Mouse (Mus musculus) urinary bladder, adult 18-20 months (tissue): ENCODE results near the gene Jmjd4.
A peak's percentile ranks its signal among the peaks of the same experiment; 100 is the strongest.

ENCODE experiments used
- DNase-seq, 2 experiments: peaks; one replicate each; pipeline ENCODE4 v3.0.0; 2022; ENCODE audit warnings: low spot score in 2 of 2, mixed read lengths in 2 of 2

The Jmjd4 gene

DNA sequence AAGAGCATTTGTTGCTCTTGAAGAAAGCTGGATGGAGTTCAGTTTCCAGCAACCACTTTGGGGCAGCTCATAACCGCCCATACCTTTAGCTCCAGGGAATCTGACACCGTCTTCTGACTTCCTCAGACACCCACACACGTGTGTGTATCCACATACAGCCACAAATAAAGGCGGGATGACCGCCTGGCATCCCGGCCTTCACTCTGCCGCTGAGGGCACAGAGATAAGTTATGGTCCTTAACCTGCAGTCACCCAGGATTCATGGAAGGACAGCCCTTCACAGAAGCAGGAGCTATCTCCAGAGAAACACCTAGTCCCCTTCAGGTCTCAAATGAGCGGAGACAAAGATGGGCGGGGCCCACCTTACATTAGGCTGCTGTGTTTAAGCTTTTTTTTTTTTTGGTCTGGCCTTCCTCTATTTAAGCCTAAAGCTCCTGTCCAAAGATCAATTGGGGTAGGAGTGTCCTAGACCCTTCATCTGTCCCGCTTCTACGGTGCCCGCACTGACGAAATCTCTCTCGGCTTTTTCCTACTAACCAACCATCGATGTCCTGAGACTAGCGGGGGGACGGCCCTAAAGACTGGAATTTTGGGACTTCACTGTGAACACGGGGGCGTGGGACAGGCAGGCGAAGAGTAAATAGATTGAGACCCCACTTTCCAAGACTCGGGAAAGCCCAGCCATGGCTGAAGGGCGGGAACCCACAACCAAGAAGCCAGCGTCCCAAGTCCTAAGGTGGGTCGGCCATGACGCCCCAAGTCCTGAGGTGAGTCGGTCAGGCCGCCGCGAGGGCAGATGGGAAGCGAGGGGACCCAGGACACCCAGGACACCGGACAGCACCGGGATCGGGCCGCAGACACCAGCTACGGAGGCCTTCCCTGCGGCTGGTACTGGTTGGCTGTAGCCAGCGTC lies 21.8 kb downstream of the Jmjd4 start:
- peak in 1 of 2 experiments; percentile 18 for DNase-seq

DNA sequence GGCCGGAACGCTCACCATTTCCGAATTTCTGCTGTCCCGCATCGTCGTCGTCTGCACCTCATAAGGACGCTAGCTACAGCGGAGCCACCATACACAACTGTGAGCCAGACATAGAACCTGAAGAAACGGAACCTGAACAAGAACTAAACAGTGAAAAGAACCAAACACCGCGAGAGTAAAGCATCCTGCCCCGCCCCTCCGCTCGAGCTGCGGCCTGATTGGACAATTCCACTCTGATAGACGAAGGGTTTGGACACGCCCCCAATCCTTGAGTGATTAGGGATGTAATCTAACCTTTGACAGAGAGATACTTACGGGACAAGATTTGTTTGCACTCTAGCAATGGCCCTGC lies 22.5 kb downstream of the Jmjd4 start, which contains the start of gene Zfp867:
TSS of gene Zfp867 (minus strand) at position 149 of the 352 bp plus-strand sequence.
- DNase-seq: peak; percentile 85 to 86

DNA sequence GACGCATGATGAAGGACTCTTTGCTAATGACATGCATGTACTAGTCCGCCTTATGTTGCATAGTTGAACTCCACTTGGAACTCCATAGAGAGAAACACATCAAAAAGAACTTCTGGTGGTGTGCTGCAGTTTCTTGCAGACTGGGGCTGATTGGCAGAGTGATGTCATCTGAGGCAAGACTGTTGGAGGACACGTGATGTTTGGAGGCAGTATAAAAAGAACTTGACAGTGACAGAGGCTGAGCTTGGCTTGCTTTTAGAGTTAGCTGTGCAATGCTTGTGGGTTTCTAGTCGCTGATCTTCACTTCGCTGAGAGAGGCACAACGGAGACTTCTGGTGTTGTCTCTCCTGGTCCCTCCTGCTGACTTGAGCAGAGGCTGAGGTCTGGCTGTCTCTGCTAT lies 27.4 kb downstream of the Jmjd4 start:
- no peak for DNase-seq

DNA sequence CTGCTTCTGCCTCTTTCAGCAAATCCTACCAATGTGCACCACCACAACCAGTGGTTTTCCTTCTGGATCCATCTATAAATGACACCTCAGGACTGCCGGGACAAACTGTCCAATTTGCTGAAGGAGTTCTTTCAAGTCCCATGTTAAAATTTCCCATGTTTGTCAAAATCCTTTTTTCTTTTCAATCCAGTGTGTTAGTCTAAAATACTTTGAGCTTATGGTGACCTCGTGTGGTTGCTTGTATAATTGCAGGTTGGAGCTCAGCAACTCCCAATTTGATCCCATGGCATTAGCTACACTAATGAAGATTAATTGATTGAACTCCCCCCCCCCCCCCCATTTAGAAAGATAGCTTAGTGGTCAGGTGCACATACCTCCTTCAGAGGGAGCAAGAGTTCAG lies 33.4 kb downstream of the Jmjd4 start:
- DNase-seq: peak in 1 of 2 experiments; percentile 8

DNA sequence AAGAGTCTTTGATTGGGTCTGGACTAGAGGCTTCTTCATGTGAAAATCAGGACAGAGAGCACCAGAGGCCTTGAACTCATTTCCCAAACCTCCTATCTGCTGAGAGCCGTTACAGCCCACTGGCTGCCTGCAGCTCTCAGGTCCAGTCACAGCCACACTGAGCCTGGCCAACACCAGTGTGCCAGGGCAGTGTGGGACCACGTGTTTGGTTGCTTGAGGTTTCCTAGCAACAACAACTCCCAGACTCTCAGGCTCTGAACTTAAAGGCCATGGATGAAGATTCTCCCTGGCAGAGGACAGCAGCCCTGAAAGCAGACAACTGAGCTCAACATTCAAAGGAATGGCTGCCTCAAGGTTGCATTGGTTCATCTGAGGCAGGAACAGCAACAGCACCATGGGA lies 35.8 kb downstream of the Jmjd4 start:
- DNase-seq: no peak

DNA sequence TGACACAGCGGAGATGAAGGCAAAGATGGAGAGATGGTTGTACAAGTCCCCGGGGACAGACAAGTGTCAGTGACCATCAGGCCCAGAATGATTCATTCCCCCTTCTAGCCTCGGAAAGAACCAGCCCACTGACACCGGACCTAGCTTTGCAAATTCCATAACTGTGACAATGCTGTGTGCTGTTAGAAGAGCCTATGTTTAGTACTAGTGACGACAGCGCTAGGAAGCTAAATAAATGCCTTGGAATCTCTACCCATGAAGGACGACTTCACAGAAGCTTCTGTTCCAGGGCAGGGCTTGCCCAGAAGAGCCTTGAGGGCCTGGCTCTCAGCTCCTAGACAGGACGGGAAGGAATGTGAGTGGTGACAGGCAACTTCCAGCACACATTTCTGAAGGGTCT lies 36.4 kb downstream of the Jmjd4 start:
- no peak for DNase-seq

DNA sequence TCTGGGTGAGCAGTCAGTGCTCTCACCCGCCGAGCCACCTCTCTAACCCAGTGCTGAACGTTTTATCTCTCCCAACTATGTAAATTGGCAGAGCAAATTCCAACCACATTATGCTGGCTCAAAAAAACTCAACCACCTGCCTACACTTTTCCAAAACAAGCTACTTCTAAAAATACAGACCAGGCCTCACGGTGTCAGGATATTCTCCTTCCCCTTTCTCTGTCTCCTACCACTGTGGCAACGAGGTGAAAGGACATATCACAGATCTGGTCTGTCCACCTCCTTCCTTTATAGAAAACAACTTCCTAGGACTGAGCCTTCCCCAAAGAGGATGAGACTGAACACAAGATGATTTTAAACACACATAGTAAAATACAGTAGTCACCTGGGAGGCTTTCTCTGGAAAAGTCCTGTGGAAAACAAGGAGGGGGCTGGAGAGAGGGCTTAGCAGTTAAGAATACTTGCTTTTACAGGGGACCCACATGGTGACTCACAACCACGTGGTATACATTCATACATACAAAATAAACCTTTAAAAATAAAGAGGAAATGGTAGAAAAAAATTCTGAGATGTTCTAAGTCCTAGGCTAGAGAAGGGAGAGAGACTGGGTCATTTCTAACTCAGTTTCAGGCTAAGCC lies 46.9 kb downstream of the Jmjd4 start:
- DNase-seq: no peak

DNA sequence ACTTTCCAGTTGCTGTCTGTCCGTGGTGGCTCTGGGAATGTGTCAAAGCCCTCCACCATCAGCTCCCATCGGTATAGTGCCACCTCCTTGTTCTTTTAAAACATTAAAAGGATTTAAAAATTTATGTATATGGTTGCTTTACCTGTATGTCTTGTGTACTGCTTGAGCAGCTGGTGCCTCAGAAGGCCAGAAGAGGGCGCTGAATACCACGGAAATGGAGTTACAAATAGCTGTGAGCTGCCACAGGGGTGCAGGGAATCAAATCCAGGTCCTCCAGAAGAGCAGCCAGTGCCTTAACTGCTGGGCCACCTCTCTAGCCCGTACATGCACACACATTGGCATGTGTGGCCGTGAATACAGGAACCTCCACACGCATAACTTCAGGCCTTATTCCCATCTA lies 47.9 kb downstream of the Jmjd4 start:
- no peak for DNase-seq

DNA sequence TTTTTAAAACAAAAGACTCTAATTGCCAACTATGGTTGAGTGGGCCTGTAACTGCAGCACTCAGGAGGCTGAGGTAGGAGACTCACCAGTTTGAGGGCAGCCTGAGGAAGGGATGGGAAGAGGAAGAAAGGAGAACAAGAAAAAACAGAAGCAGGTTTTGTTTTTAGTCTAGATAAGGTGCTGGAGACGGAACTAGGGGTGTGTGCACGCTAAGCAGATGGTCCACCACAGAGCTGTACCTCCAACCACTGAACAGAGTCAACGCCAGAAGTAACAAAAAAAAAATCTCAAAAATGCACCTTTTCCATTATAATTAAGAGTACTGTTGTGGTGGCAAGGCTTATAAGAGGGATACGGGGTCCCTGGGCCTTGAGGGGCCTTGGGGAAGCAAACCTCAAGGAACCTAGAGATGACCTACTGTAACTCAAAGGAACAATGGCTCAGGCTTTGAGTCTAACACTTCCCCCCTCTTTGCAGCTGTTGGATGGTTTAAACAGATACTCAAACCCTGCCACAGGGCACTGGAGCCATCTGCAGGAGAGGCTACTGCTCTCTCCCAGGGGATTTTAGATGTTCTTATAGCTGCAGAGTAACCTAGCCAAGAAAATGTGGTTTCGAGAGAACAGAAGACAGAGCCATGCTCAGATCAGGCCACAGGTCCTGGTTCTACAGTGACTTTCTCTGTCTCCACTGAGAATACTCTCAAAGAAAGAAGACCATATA lies 52.3 kb downstream of the Jmjd4 start:
- no peak for DNase-seq

DNA sequence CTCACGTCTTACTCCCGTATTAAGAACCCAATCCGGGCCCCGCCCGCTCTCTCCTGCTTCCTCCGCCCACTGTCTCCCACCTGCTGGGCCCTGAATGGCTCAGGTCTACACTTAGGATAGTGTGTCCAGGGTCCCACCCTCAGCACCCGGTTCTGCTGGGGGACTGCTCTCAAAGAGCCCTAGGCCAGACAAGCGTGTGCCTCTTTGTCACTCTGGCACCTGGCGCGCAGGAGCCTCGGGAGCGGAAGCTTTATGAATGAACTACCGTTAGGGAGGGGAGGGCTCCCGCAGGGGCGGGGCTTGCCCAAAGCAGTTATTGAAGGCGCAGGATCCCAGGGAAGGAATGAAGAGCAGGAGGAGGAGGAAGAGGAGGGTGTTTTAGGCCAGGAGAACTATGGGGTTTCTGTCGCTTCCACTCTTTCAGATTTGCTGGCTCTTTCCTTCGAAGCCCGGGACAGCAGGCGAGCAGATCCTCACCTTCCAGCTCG lies 55.5 kb downstream of the Jmjd4 start:
- DNase-seq: peak; percentile 33 to 53

DNA sequence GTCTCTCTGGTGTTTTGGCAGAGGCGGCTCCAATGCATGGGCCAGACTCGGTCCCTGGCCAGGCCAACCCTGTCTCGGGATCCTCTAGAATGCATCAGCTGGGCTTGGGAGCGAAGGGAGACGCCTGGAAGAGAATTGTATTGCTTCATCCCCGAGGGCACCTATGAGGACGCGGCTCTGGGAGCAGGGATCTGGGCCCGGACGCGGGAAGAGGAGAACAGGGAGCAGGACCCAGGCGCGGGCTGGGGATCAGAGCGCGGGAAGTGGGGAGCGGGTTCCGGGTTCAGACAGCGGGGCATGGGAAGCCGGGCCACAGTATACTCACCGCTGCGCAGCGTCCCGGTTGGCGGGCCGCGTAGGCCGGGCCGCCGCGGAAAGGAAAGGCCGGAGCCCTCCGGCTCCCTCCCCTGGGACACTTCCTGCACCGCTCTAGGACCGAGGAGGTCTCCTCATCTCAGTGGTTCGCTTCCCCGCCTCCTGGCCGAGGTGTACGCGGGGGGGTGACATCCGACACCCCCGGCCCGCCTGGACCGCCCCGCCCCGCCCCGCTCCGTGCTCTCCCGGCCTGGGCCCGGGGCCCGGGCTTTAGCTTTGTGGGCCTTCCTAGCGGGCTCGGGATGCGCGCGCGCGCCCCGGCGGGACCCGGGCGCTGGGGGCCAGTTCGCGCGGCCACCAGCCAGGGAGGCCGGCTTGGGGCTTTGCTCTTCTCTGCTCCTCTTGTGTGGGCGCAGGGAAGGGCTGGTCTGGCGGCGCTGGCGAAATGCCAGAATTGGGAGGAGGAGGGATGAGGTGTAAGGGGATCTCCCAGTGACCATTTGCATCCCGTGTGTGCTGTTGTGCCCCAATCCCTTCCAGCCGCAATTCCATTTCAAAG lies 56.2 kb downstream of the Jmjd4 start:
- DNase-seq: peak; percentile 78 to 85

DNA sequence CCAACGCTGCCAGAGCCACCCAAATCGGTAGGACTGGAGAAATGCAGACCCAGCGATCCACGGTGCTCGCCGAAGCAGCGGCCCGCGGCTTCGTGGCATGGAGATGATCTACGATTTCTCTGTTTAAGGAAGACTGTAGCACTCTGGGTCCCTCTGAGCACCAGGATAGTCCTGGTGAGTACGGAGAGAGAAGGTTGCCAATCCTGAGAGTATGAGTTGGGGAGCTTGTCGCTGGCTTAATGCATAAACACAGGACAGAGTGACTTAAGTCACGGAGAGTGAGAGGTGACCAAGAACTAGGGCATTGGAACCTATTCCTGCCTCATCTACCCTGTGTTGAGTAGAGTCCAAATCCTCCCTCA lies 56.8 kb downstream of the Jmjd4 start:
- DNase-seq: no peak
